Mouse (Mus musculus) cerebellum, adult 2 months (tissue): ENCODE measurements around the gene Medag.

Source experiments
- CTCF ChIP-seq: fragments of 200-500 bp; IDR thresholded peaks from 2 replicates; pipeline ENCODE4 v1.5.1; 2011; ENCODE audit warnings: low read depth, mild to moderate bottlenecking, control low read depth, low read length, moderate library complexity, borderline replicate concordance; ENCODE audit not compliant: insufficient read depth
- POLR2A ChIP-seq: fragments of 200-500 bp; IDR thresholded peaks from 2 replicates; pipeline ENCODE4 v1.6.1; 2011; ENCODE audit warnings: low read length, control low read depth, borderline replicate concordance; ENCODE audit not compliant: insufficient read depth

- TF ChIP-seq CTCF = no peak
- no peak for TF ChIP-seq POLR2A
Measured at GRCm38 (mm10) chr5:149391574-149392375, 19.8 kb upstream of the Medag start.
